Mouse (Mus musculus): ENCODE results near the gene Gm21188. TPM values are rescaled to one million over a fixed set of nuclear protein-coding genes. Genes with fewer than 3 reads are reported as not detected.
"Not testable (repeated sequence)": the region's sequence is repeated elsewhere in the genome, so short reads cannot be mapped to it uniquely, and the experiment has no call there.

The Gm21188 gene
- polyA plus RNA-seq, 1 experiment from 2014 or later, result not detected

- not testable (repeated sequence) for ATAC-seq (replicated peaks; ENCODE audit: insufficient number of reproducible peaks, low FRiP score, low TSS enrichment, low read depth); H3K36me3 ChIP-seq (replicated peaks; ENCODE audit: control insufficient read depth, insufficient read depth, low read depth, low read length); H3K27ac ChIP-seq (replicated peaks; ENCODE audit: low read depth, low read length); H3K4me3 ChIP-seq (ENCODE audit: low read depth, low read length); DNase-seq (ENCODE audit: low spot score); H3K4me1 ChIP-seq (ENCODE audit: control insufficient read depth, insufficient read depth, low read length); H3K9ac ChIP-seq (replicated peaks; ENCODE audit: low read length); H3K9me3 ChIP-seq (replicated peaks; ENCODE audit: control insufficient read depth, low read length); H3K27me3 ChIP-seq (ENCODE audit: control insufficient read depth, insufficient read depth, low read length); H3K4me2 ChIP-seq (ENCODE audit: low read depth, low read length)
- 2% methylated on average over 18 of the region's 21 CpGs for WGBS
Observed at GRCm38 (mm10) chr13:120025004-120025403, 27.0 kb downstream of the Gm21188 start.

- 9% methylated on average over 9 of the region's 9 CpGs for WGBS
- DNase-seq (ENCODE audit: low spot score), result peak; percentile 10
- not testable (repeated sequence) for ATAC-seq (replicated peaks; ENCODE audit: insufficient number of reproducible peaks, low FRiP score, low TSS enrichment, low read depth); H3K36me3 ChIP-seq (replicated peaks; ENCODE audit: control insufficient read depth, insufficient read depth, low read depth, low read length); H3K4me1 ChIP-seq (ENCODE audit: control insufficient read depth, insufficient read depth, low read length); H3K4me3 ChIP-seq (ENCODE audit: low read depth, low read length); H3K9me3 ChIP-seq (replicated peaks; ENCODE audit: control insufficient read depth, low read length); H3K27me3 ChIP-seq (ENCODE audit: control insufficient read depth, insufficient read depth, low read length); H3K4me2 ChIP-seq (ENCODE audit: low read depth, low read length); H3K9ac ChIP-seq (replicated peaks; ENCODE audit: low read length); H3K27ac ChIP-seq (replicated peaks; ENCODE audit: low read depth, low read length)
Observed at GRCm38 (mm10) chr13:120024581-120024980, 27.4 kb downstream of the Gm21188 start.

GRCm38 (mm10) chr13:120021477-120021876, 30.5 kb downstream of the Gm21188 start:
- peak; percentile 33 for DNase-seq (ENCODE audit: low spot score)

GRCm38 (mm10) chr13:120015348-120016007, 36.5 kb downstream of the Gm21188 start:
- not testable (repeated sequence) for H3K4me3 ChIP-seq (ENCODE audit: low read depth, low read length); H3K4me2 ChIP-seq (ENCODE audit: low read depth, low read length); H3K9me3 ChIP-seq (replicated peaks; ENCODE audit: control insufficient read depth, low read length); DNase-seq (ENCODE audit: low spot score); H3K36me3 ChIP-seq (replicated peaks; ENCODE audit: control insufficient read depth, insufficient read depth, low read depth, low read length); H3K9ac ChIP-seq (replicated peaks; ENCODE audit: low read length); H3K4me1 ChIP-seq (ENCODE audit: control insufficient read depth, insufficient read depth, low read length); H3K27ac ChIP-seq (replicated peaks; ENCODE audit: low read depth, low read length); H3K27me3 ChIP-seq (ENCODE audit: control insufficient read depth, insufficient read depth, low read length)
- whole genome bisulfite sequencing, result 0% methylated on average over 6 of the region's 32 CpGs
- 0 out of 2 replicates have a peak, but pooled peaks have one; percentile 23 for ATAC-seq (replicated peaks; ENCODE audit: insufficient number of reproducible peaks, low FRiP score, low TSS enrichment, low read depth)

More at GRCm38 (mm10) chr13:120021477-120021876, 30.5 kb downstream of the Gm21188 start:
- not testable (repeated sequence) for ATAC-seq (replicated peaks; ENCODE audit: insufficient number of reproducible peaks, low FRiP score, low TSS enrichment, low read depth); H3K9ac ChIP-seq (replicated peaks; ENCODE audit: low read length); H3K4me1 ChIP-seq (ENCODE audit: control insufficient read depth, insufficient read depth, low read length); H3K4me2 ChIP-seq (ENCODE audit: low read depth, low read length); H3K36me3 ChIP-seq (replicated peaks; ENCODE audit: control insufficient read depth, insufficient read depth, low read depth, low read length); H3K9me3 ChIP-seq (replicated peaks; ENCODE audit: control insufficient read depth, low read length); H3K27ac ChIP-seq (replicated peaks; ENCODE audit: low read depth, low read length); H3K27me3 ChIP-seq (ENCODE audit: control insufficient read depth, insufficient read depth, low read length); H3K4me3 ChIP-seq (ENCODE audit: low read depth, low read length)
- no CpG with 5 or more reads among the region's 1 CpGs for WGBS

GRCm38 (mm10) chr13:120013962-120014361, 38.0 kb downstream of the Gm21188 start:
- not testable (repeated sequence) for H3K27me3 ChIP-seq (ENCODE audit: control insufficient read depth, insufficient read depth, low read length); DNase-seq (ENCODE audit: low spot score); H3K36me3 ChIP-seq (replicated peaks; ENCODE audit: control insufficient read depth, insufficient read depth, low read depth, low read length); H3K9me3 ChIP-seq (replicated peaks; ENCODE audit: control insufficient read depth, low read length); H3K9ac ChIP-seq (replicated peaks; ENCODE audit: low read length); ATAC-seq (replicated peaks; ENCODE audit: insufficient number of reproducible peaks, low FRiP score, low TSS enrichment, low read depth); H3K4me3 ChIP-seq (ENCODE audit: low read depth, low read length); H3K4me1 ChIP-seq (ENCODE audit: control insufficient read depth, insufficient read depth, low read length); H3K27ac ChIP-seq (replicated peaks; ENCODE audit: low read depth, low read length); H3K4me2 ChIP-seq (ENCODE audit: low read depth, low read length)
- no CpG with 5 or more reads among the region's 2 CpGs for WGBS

GRCm38 (mm10) chr13:120013544-120013943, 38.5 kb downstream of the Gm21188 start:
- not testable (repeated sequence) for H3K4me3 ChIP-seq (ENCODE audit: low read depth, low read length); H3K36me3 ChIP-seq (replicated peaks; ENCODE audit: control insufficient read depth, insufficient read depth, low read depth, low read length); H3K27me3 ChIP-seq (ENCODE audit: control insufficient read depth, insufficient read depth, low read length); ATAC-seq (replicated peaks; ENCODE audit: insufficient number of reproducible peaks, low FRiP score, low TSS enrichment, low read depth); H3K4me1 ChIP-seq (ENCODE audit: control insufficient read depth, insufficient read depth, low read length); H3K9me3 ChIP-seq (replicated peaks; ENCODE audit: control insufficient read depth, low read length); H3K27ac ChIP-seq (replicated peaks; ENCODE audit: low read depth, low read length); DNase-seq (ENCODE audit: low spot score); H3K9ac ChIP-seq (replicated peaks; ENCODE audit: low read length); H3K4me2 ChIP-seq (ENCODE audit: low read depth, low read length)
- no CpG with 5 or more reads among the region's 5 CpGs for WGBS

- not testable (repeated sequence) for H3K9ac ChIP-seq (replicated peaks; ENCODE audit: low read length); ATAC-seq (replicated peaks; ENCODE audit: insufficient number of reproducible peaks, low FRiP score, low TSS enrichment, low read depth); H3K4me3 ChIP-seq (ENCODE audit: low read depth, low read length)
Observed at GRCm38 (mm10) chr13:120010068-120010467, 41.9 kb downstream of the Gm21188 start.

GRCm38 (mm10) chr13:119999215-119999614, 52.8 kb downstream of the Gm21188 start:
- H3K4me2 ChIP-seq (ENCODE audit: low read depth, low read length); H3K27me3 ChIP-seq (ENCODE audit: control insufficient read depth, insufficient read depth, low read length); H3K9ac ChIP-seq (replicated peaks; ENCODE audit: low read length); H3K36me3 ChIP-seq (replicated peaks; ENCODE audit: control insufficient read depth, insufficient read depth, low read depth, low read length); H3K4me3 ChIP-seq (ENCODE audit: low read depth, low read length); H3K9me3 ChIP-seq (replicated peaks; ENCODE audit: control insufficient read depth, low read length); ATAC-seq (replicated peaks; ENCODE audit: insufficient number of reproducible peaks, low FRiP score, low TSS enrichment, low read depth); H3K27ac ChIP-seq (replicated peaks; ENCODE audit: low read depth, low read length); H3K4me1 ChIP-seq (ENCODE audit: control insufficient read depth, insufficient read depth, low read length); DNase-seq (ENCODE audit: low spot score): not testable (repeated sequence)
- no CpG with 5 or more reads among the region's 4 CpGs for WGBS

More at GRCm38 (mm10) chr13:120010068-120010467, 41.9 kb downstream of the Gm21188 start:
- not testable (repeated sequence) for H3K27me3 ChIP-seq (ENCODE audit: control insufficient read depth, insufficient read depth, low read length); H3K9me3 ChIP-seq (replicated peaks; ENCODE audit: control insufficient read depth, low read length); H3K27ac ChIP-seq (replicated peaks; ENCODE audit: low read depth, low read length); H3K4me1 ChIP-seq (ENCODE audit: control insufficient read depth, insufficient read depth, low read length); H3K4me2 ChIP-seq (ENCODE audit: low read depth, low read length); H3K36me3 ChIP-seq (replicated peaks; ENCODE audit: control insufficient read depth, insufficient read depth, low read depth, low read length); DNase-seq (ENCODE audit: low spot score)
